Mouse (Mus musculus): ENCODE measurements around the gene Ppp2r3c.
"Not testable (repeated sequence)": the region's sequence is repeated elsewhere in the genome, so short reads cannot be mapped to it uniquely, and the experiment has no call there.

DNA sequence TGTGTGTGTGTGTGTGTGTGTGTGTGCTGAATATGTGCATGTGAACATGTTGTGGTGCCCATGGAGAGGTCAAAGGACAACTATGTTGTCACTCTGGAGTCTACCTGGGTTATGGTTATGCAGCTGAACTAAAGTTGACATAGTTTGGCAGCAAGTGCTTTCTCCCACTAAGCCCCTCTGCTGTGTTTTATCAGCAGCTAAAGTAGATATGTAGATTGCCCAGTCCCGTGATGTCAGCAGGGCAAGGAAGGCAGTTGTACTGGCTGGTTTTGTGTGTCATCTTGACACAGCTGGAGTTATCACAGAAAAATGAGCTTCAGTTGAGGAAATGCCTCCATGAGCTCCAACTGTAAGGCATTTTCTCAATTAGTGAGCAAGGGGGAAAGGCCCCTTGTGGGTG is 40.2 kb upstream of the Ppp2r3c start:
- TF ChIP-seq CTCF (IDR thresholded peaks at IDR 0.05); EP300 (IDR thresholded peaks at IDR 0.05; ENCODE audit: insufficient read depth, low read depth, low read length); POLR2A (IDR thresholded peaks at IDR 0.05; ENCODE audit: insufficient read depth, low read depth, low read length): not testable (repeated sequence)
